Mouse (Mus musculus) liver, postnatal 0 days (tissue): ENCODE measurements around the gene Tatdn3.

Experiments
- CTCF ChIP-seq: sonication (generic); IDR thresholded peaks from 2 replicates; pipeline ENCODE4 v1.5.1; 2016; ENCODE audit warnings: antibody characterized with exemption, low read depth
- EP300 ChIP-seq: IDR thresholded peaks from 2 replicates; pipeline ENCODE4 v1.6.1; 2016; ENCODE audit warnings: antibody characterized with exemption, low read depth, mild to moderate bottlenecking

GRCm38 (mm10) chr1:191041352-191041751 is 21.4 kb downstream of the Tatdn3 start:
- TF ChIP-seq CTCF (no peak), EP300 (no peak)
